Mouse (Mus musculus): ENCODE measurements around the gene Crmp1. TPM values are rescaled to one million over a fixed set of nuclear protein-coding genes. Genes with fewer than 3 reads are reported as not detected.
A peak's percentile ranks its signal among the peaks of the same experiment; 100 is the strongest.

Gene Crmp1
- 1 to 10 TPM; 3.0 to 4.1 TPM for total RNA-seq (2021)
- long read RNA-seq, experiment 1, partial matches to known transcripts: 0 of 4 reads
- long read RNA-seq, experiment 1, other reads (novel, unspliced or antisense): 0 of 4 reads
- long read RNA-seq, experiment 2, transcript Crmp1-201 (14 exons, 2,906 nt): major isoform, 5 of 5 reads
- long read RNA-seq, experiment 2, partial matches to known transcripts: 0 of 5 reads
- long read RNA-seq, experiment 2, other reads (novel, unspliced or antisense): 0 of 5 reads

DNA sequence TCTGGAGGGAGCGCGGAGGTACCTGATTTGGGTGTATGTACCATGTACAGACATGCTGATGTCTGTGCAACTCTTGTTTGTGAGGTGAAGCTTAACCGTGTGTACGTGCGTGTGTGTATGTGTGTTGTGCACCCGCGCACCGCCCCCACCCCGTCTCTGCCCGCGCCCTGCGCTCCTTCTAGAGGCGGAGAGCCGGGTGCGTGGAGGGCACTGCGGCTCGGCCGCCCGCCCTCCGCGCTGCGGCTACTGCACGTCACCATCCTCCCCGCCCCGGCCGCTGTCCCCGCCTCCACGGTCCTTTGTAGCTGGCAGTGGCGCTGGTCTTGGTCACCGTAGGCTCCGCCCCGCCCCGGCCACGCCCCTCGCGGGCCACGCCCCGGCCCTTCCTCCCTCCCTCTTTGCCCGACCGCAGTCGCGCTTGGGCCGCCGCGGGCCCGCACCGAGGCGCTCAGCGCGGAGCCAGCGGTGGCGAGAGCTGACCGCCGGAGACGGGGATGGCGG is at the start of gene Crmp1:
TSS of gene Crmp1 (plus strand) at position 290 of the 501 bp plus-strand sequence.
- peak in 1 of 2 experiments; percentile 15 for DNase-seq (ENCODE audit: low spot score in 2 of 2)

DNA sequence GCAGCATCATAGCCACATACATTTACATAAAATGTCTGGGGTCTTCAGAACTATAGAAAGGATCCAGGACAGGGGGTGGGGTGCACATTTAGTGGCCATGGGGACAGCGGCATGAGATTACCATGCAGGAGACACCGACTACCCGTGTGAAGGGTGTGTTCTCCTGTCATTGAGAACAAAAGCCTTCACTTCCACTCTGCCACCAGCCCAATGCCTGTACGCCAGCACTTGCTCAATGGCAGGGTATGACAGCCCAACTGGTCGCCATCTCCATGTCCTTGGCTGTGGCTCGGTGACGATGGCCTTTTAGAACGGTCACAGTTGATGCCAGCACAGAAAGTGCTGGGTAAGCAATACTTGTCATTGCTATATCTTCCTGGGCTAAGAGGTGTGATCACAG is 45.5 kb upstream of the Crmp1 start:
- DNase-seq (ENCODE audit: low spot score in 2 of 2): no peak

DNA sequence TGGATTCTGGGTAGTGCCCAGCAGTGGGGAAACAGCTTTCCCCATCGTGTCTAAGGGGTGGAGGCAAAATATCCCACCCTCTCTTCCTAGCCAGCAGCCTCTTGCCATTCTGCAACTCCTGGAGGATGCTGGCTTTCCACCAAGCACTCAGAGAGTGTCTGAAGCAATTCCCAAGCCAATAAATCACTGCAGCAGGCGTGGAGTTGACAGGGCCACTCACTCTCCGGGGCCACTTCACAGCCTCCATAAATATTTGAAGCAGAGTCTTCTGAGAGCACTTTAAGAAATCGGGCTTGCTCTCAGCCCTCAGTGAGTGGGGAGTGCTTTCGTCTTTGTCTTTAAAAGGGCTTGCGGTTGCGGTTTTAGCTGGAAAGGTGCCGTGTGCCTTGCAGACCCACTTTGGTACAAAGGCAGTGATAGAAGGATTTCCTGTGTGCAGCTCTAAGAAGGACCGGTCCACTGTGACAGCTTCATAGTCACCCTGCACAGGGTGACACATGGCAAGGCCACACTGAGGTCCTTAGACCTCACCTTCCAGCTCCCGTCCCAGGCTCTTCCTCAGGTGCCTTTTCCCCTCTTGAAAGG is 45.0 kb upstream of the Crmp1 start:
- DNase-seq (ENCODE audit: low spot score in 2 of 2): no peak

DNA sequence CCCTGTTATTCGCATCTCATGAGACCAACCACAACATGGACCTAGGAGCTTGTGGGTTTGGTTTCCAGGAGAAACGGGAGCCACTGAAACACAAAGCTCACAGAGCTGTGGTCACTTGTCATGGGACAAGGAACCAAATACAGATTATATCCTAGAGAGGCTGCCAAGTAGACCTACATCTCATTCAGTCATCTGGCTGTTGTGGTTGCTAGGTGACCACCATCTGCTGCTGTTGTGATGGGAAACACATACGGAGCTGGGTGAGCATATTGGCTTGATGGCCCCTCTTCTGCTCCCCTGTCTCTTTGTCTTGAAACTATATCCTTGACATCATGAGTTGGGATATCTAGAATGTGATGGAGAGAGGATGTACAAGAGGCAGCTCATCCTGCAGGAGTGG is 44.3 kb upstream of the Crmp1 start:
- no peak for DNase-seq (ENCODE audit: low spot score in 2 of 2)

DNA sequence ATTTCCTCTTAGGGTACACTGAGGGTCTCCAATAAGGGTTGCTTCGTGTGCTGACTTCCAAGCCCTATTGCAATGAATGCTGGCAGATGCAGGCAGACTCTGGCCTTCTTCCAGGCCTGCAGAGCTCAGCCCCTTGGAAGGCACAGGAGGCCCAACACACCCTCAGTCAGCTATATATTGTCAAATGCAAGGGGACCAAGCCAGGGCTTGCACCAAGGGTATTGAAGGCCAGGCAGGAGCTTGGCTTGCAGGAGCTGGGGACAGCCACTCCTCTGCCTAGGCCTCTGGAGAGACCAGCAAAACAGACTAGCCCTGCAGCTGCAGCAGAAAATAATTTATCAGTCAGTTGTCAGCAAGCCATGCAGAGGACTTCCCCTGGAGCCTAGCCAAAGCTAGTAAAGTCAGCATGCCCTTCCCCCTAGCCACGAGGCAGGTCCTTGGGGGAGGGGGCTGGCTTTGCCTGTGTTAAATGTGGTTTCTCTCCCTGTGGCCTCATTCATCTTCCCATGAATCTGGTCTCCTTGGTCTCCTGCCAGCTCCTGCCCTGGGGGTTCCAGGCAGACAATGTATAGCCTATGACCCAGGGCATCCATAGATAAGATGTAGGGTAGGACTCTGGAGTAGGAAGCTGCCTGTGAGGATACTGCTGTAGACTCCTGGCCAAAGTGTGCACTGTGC is 43.6 kb upstream of the Crmp1 start:
- no peak for DNase-seq (ENCODE audit: low spot score in 2 of 2)

DNA sequence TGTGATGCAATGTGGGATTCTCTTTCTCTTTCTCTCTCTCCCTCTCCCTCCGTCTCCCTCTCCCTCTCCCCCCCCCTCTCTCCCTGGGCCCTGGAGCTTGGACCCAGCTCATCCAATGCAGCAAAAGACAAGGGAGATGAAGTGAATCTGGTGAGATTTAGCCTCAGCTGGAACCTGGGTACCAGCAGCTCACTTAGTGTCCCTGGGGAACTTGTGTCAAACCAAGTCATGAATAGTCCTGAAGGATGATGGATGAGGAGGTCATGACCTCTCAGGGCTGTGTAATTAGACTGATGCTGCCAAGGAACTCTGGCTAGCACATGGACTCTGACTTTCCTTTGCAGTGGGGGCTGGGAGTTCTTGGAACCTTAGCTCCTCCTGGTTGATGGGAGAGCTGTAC is 39.5 kb upstream of the Crmp1 start:
- no peak for DNase-seq (ENCODE audit: low spot score in 2 of 2)

DNA sequence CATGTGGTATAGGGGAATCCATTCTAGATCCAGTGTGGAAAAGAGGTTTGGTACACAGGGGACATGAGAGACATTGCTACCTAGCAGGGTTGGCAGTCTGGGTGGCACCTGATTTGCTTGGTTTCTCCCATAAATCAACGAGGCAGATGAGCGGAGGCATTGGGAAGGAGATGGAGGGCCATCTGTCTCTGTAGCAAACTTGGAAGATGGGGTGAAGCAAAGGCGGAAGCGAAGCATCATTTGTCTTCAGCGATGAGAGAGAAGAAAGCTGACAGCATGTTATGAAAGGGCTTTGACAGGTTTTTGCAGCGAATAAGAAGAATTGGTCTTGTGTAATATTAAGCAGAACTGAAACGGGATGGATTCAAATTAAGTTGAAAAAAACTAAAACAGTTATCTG is 36.9 kb upstream of the Crmp1 start:
- no peak for DNase-seq (ENCODE audit: low spot score in 2 of 2)

GRCm38 (mm10) chr5:37205420-37205819 is 36.3 kb upstream of the Crmp1 start:
- no peak for DNase-seq (ENCODE audit: low spot score in 2 of 2)

- DNase-seq (ENCODE audit: low spot score in 2 of 2): no peak
These were observed 35.4 kb upstream of the Crmp1 start for GRCm38 (mm10) chr5:37206364-37206763.

- DNase-seq (ENCODE audit: low spot score in 2 of 2): no peak
These were observed 28.6 kb upstream of the Crmp1 start for GRCm38 (mm10) chr5:37212938-37213708.

DNA sequence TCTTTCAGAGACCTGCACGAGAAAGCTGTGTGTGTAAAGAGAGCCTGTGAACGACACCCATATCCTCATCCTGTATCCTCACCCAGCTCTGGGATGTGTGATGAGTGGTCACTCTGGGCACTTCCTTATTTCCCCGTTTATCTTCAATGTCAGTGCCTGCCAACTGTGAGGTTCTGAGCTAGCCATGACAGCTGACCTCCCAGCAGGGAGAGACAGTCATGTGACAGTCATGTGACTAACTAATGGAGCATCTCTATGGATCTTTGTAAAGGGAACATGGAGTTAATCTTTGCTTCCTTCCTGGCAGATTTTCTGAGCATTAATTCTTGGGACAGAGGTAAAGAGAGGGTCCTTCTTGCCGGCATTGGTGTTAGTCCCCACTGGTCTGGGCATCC is 28.0 kb upstream of the Crmp1 start:
- DNase-seq (ENCODE audit: low spot score in 2 of 2): no peak

- no peak for DNase-seq (ENCODE audit: low spot score in 2 of 2)
These were observed 27.1 kb upstream of the Crmp1 start for GRCm38 (mm10) chr5:37214614-37215013.

DNA sequence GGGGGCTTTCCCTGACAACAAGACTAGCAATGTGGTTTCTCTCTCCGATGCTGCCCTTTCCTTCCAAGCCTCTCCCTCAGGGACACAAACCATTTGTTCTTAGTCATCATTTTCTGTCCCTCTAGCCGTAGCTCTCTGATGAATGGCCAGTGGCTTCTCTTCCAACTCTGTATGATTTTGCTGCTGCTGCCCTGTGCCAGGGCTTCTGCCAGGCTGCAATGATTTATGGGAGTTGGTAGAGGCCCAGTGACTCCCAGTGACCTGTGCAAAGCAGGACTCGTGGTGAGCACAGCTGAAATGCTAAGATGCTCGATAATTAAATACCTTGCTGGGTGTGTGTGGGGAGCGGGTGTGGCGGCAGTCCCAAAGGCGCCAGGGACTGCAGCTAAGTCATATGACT is 26.5 kb upstream of the Crmp1 start:
- no peak for DNase-seq (ENCODE audit: low spot score in 2 of 2)

- no peak for DNase-seq (ENCODE audit: low spot score in 2 of 2)
These were observed 22.1 kb upstream of the Crmp1 start for GRCm38 (mm10) chr5:37219615-37220014.

GRCm38 (mm10) chr5:37220575-37220974 is 21.2 kb upstream of the Crmp1 start:
- DNase-seq (ENCODE audit: low spot score in 2 of 2): no peak

- no peak for DNase-seq (ENCODE audit: low spot score in 2 of 2)
These were observed 20.2 kb upstream of the Crmp1 start for GRCm38 (mm10) chr5:37221563-37221962.

DNA sequence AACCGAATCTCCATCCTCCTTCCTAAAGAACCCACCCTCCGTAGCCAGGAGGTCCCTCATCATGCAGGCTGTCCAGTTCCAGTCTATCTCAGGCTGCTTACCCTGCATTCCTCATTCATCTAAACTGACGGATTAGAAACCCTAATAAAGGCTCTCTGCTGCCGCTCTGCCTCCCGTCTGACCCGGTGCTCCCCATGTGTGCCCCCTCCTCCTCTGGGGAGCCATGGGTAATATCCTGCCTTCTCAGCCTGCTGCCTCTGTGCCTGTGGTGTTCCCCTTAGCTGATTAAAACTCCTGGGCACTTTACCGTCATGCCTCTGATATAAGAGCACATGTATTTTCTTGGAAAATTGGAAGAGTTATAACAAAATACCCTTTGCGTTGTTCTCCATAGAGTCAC is 19.4 kb upstream of the Crmp1 start:
- no peak for DNase-seq (ENCODE audit: low spot score in 2 of 2)

- DNase-seq (ENCODE audit: low spot score in 2 of 2): no peak
These were observed 16.0 kb upstream of the Crmp1 start for GRCm38 (mm10) chr5:37225708-37226107.

DNA sequence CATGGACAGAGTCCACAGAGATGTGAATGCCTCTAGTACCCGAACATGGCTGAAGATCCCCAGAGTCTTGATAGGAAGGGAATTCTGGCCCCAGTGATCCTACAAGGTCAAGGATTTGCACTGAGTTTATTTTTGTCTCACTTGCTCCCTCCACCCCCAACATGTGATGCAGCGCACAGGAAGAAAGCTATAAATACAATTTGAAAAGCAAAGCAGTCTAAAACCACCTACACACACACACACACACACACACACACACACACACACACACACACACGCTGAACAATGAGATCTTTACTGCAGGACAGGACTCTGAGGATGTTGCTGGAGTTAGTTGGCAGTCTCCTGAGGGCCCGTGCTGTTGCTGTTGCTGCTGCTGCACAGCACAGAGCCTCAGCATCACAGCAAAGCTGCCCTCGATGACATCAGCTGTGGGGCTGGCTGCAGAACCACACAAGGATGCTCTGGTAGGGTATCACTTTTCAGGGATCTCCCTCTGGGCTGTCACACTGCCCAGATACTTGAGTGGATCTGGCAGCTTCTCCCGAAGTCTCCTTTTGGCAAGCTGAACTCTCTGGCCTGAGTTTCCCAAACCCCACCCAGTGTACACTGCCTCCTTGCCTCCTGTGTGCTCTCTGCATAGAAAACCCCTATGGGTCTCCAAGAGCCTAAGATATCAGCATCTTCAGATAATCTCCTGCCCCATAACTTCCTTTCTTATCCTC is 13.6 kb upstream of the Crmp1 start:
- no peak for DNase-seq (ENCODE audit: low spot score in 2 of 2)

DNA sequence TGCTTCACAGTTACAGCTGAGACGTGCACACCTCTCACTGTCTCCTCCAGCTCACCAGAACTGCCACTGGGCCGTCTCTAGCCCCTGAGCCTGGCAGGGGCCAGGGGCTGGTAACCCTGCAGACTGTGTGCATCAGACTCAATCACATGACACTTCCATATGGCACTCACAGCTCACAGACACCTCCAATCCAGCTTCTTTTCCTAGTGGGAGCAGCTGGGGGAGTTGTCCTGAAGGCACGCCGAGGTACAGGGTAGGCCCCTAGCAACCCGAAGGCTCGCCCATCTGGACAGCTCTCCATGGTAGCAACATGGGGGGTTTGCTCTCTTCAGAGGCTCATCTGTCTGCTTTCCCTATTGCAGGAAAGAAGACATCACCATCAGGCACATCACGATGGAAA is 12.8 kb upstream of the Crmp1 start:
- no peak for DNase-seq (ENCODE audit: low spot score in 2 of 2)

GRCm38 (mm10) chr5:37233010-37233557 is 8.7 kb upstream of the Crmp1 start:
- no peak for DNase-seq (ENCODE audit: low spot score in 2 of 2)
